Mouse (Mus musculus) hindbrain, embryonic 16.5 days (tissue): ENCODE data around the gene Mgat4d. TPM values are rescaled to one million over a fixed set of nuclear protein-coding genes. Genes with fewer than 3 reads are reported as not detected.

Experiments used
- ATAC-seq: fragments of 200-750 bp; cut with Nextera tagmentation; 2 replicates; pipeline ENCODE4 v1.8.0; 2017; ENCODE audit warnings: moderate TSS enrichment, moderate library complexity
- H3K27ac ChIP-seq: fragments of 300-500 bp; sonication (generic); 2 replicates; pipeline ENCODE4 v1.5.1; 2014; ENCODE audit warnings: low read depth, mild to moderate bottlenecking, control low read depth, low read length, moderate library complexity
- H3K27me3 ChIP-seq: fragments of 300-500 bp; sonication (generic); replicated peaks from 2 replicates; pipeline ENCODE4 v1.6.1; 2014; ENCODE audit warnings: low read length; ENCODE audit not compliant: control insufficient read depth, insufficient read depth
- H3K36me3 ChIP-seq: fragments of 300-500 bp; sonication (generic); 2 replicates; pipeline ENCODE4 v1.6.1; 2014; ENCODE audit warnings: mild to moderate bottlenecking, low read length, moderate library complexity, mixed read lengths; ENCODE audit not compliant: control insufficient read depth, insufficient read depth
- H3K4me1 ChIP-seq: fragments of 300-500 bp; sonication (generic); 2 replicates; pipeline ENCODE4 v1.6.1; 2014; ENCODE audit warnings: low read depth, low read length; ENCODE audit not compliant: control insufficient read depth, insufficient read depth
- H3K4me2 ChIP-seq: fragments of 300-500 bp; sonication (generic); 2 replicates; pipeline ENCODE4 v1.6.1; 2014; ENCODE audit warnings: mild to moderate bottlenecking, low read length, control low read depth, moderate library complexity
- H3K4me3 ChIP-seq: fragments of 300-500 bp; sonication (generic); 2 replicates; pipeline ENCODE4 v1.5.1; 2014; ENCODE audit warnings: mild to moderate bottlenecking, low read length, control low read depth, moderate library complexity
- H3K9ac ChIP-seq: fragments of 300-500 bp; sonication (generic); 2 replicates; pipeline ENCODE4 v1.6.1; 2014; ENCODE audit warnings: low read depth, mild to moderate bottlenecking, control low read depth, low read length, moderate library complexity
- H3K9me3 ChIP-seq: fragments of 300-500 bp; sonication (generic); 2 replicates; pipeline ENCODE4 v1.6.1; 2014; ENCODE audit warnings: mild to moderate bottlenecking, low read length, moderate library complexity; ENCODE audit not compliant: control insufficient read depth
- WGBS: fragments of 180-500 bp; shearing (Covaris S2); extraction: QIAGEN DNeasy Blood & Tissue Kit; methylation state at CpG from one replicate; pipeline ENCODE4 v1.1.7; 2014; 5-methylcytosine and 5-hydroxymethylcytosine counted together
- polyA plus RNA-seq: library from polyadenylated mRNA; unstranded; fragments of >200 nt; fragmentation: Nextera tagmentation; extraction: Ambion mirVana; gene quantifications from 2 replicates; pipeline ENCODE4 v1.2.1, GENCODE M21; 2015

Mgat4d gene
- polyA plus RNA-seq, 1 experiment from 2014 or later = not detected

- no peak overlapping the region for H3K9ac ChIP-seq
- H3K27ac ChIP-seq = no peak overlapping the region
- no peak overlapping the region for H3K4me2 ChIP-seq
- no peak for ATAC-seq
- H3K4me3 ChIP-seq = no peak overlapping the region
- no peaks in the 10 kb centered on the region for H3K4me1 ChIP-seq
- H3K9me3 ChIP-seq = no peaks in the 10 kb centered on the region
- no peaks in the 10 kb centered on the region for H3K27me3 ChIP-seq
- no peaks in the 10 kb centered on the region for H3K36me3 ChIP-seq
- 42% methylated on average over 6 of the region's 6 CpGs for WGBS
These were observed 58.6 kb downstream of the Mgat4d start for GRCm38 (mm10) chr8:83406836-83407235.

- H3K27ac ChIP-seq = no peak overlapping the region
- no peaks in the 10 kb centered on the region for H3K4me1 ChIP-seq
- no peak for ATAC-seq
- no peak overlapping the region for H3K4me3 ChIP-seq
- no peaks in the 10 kb centered on the region for H3K9me3 ChIP-seq
- H3K36me3 ChIP-seq = no peaks in the 10 kb centered on the region
- H3K4me2 ChIP-seq = no peak overlapping the region
- no peak overlapping the region for H3K9ac ChIP-seq
- WGBS = 90% methylated on average over 7 of the region's 7 CpGs
- H3K27me3 ChIP-seq = no peaks in the 10 kb centered on the region
These were observed 60.2 kb downstream of the Mgat4d start for GRCm38 (mm10) chr8:83408496-83408895.

- no peak for ATAC-seq
- H3K4me3 ChIP-seq = no peak overlapping the region
- H3K36me3 ChIP-seq = no peaks in the 10 kb centered on the region
- H3K4me1 ChIP-seq = no peaks in the 10 kb centered on the region
- H3K27ac ChIP-seq = no peak overlapping the region
- WGBS = 97% methylated on average over 15 of the region's 15 CpGs
- no peak overlapping the region for H3K4me2 ChIP-seq
- no peaks in the 10 kb centered on the region for H3K9me3 ChIP-seq
- no peak overlapping the region for H3K9ac ChIP-seq
- no peaks in the 10 kb centered on the region for H3K27me3 ChIP-seq
These were observed 68.6 kb downstream of the Mgat4d start for GRCm38 (mm10) chr8:83416878-83417277.

- Histone ChIP-seq H3K27ac (no peak overlapping the region), H3K36me3 (no peaks in the 10 kb centered on the region), H3K4me1 (no peaks in the 10 kb centered on the region), H3K9ac (no peak overlapping the region), H3K27me3 (no peaks in the 10 kb centered on the region), H3K9me3 (no peaks in the 10 kb centered on the region), H3K4me2 (no peak overlapping the region), H3K4me3 (no peak overlapping the region)
- WGBS = 87% methylated on average over 6 of the region's 6 CpGs
- no peak for ATAC-seq
These were observed 69.7 kb downstream of the Mgat4d start for GRCm38 (mm10) chr8:83417970-83418369.

GRCm38 (mm10) chr8:83418805-83419516 lies 70.7 kb downstream of the Mgat4d start:
- WGBS = 92% methylated on average over 11 of the region's 11 CpGs
- no peak for ATAC-seq
- H3K4me1 ChIP-seq = no peaks in the 10 kb centered on the region

GRCm38 (mm10) chr8:83421354-83421753 lies 73.1 kb downstream of the Mgat4d start:
- no peak overlapping the region for H3K27ac ChIP-seq
- H3K9me3 ChIP-seq = no peaks in the 10 kb centered on the region
- no peak overlapping the region for H3K9ac ChIP-seq
- no peak for ATAC-seq
- no peaks in the 10 kb centered on the region; the same call in 1 of the 2 replicates for H3K36me3 ChIP-seq
- WGBS = 100% methylated on average over 1 of the region's 1 CpGs
- no peak overlapping the region for H3K4me3 ChIP-seq
- no peaks in the 10 kb centered on the region for H3K4me1 ChIP-seq
- no peak overlapping the region for H3K4me2 ChIP-seq
- no peaks in the 10 kb centered on the region for H3K27me3 ChIP-seq

More at GRCm38 (mm10) chr8:83418805-83419516, 70.7 kb downstream of the Mgat4d start:
- Histone ChIP-seq H3K4me3 (no peak overlapping the region), H3K27ac (no peak overlapping the region), H3K27me3 (no peaks in the 10 kb centered on the region), H3K36me3 (no peaks in the 10 kb centered on the region), H3K9ac (no peak overlapping the region), H3K9me3 (no peaks in the 10 kb centered on the region), H3K4me2 (no peak overlapping the region)

- WGBS = 68% methylated on average over 13 of the region's 13 CpGs
- no peak overlapping the region for H3K4me2 ChIP-seq
These were observed 75.0 kb downstream of the Mgat4d start for GRCm38 (mm10) chr8:83423032-83423825.

GRCm38 (mm10) chr8:83425202-83425601 lies 76.9 kb downstream of the Mgat4d start:
- Histone ChIP-seq H3K9me3 (no peaks in the 10 kb centered on the region), H3K9ac (no peak overlapping the region), H3K36me3 (no peaks in the 10 kb centered on the region; the same call in 1 of the 2 replicates), H3K4me2 (no peak overlapping the region), H3K4me1 (no peaks in the 10 kb centered on the region), H3K27ac (no peak overlapping the region), H3K27me3 (no peaks in the 10 kb centered on the region), H3K4me3 (no peak overlapping the region)
- WGBS = 92% methylated on average over 6 of the region's 6 CpGs
- no peak for ATAC-seq

More at GRCm38 (mm10) chr8:83423032-83423825, 75.0 kb downstream of the Mgat4d start:
- H3K4me1 ChIP-seq = no peaks in the 10 kb centered on the region
- no peak overlapping the region for H3K4me3 ChIP-seq
- H3K36me3 ChIP-seq = no peaks in the 10 kb centered on the region; the same call in 1 of the 2 replicates
- no peaks in the 10 kb centered on the region for H3K27me3 ChIP-seq
- no peak overlapping the region for H3K27ac ChIP-seq
- H3K9ac ChIP-seq = no peak overlapping the region
- no peaks in the 10 kb centered on the region for H3K9me3 ChIP-seq
- ATAC-seq = no peak

- Histone ChIP-seq H3K4me2 (no peak overlapping the region), H3K9ac (no peak overlapping the region), H3K9me3 (no peaks in the 10 kb centered on the region), H3K36me3 (no peaks in the 10 kb centered on the region; the same call in 1 of the 2 replicates), H3K4me3 (no peak overlapping the region), H3K4me1 (no peaks in the 10 kb centered on the region), H3K27me3 (no peaks in the 10 kb centered on the region), H3K27ac (no peak overlapping the region)
- no peak for ATAC-seq
- 77% methylated on average over 11 of the region's 11 CpGs for WGBS
These were observed 78.0 kb downstream of the Mgat4d start for GRCm38 (mm10) chr8:83426104-83426759.
